Mouse (Mus musculus): ENCODE measurements around the gene Mapre3. TPM values are rescaled to one million over a fixed set of nuclear protein-coding genes. Genes with fewer than 3 reads are reported as not detected.

Gene Mapre3
- total RNA-seq (2023) = 1 to 10 TPM; 8.9 to 9.4 TPM

DNA sequence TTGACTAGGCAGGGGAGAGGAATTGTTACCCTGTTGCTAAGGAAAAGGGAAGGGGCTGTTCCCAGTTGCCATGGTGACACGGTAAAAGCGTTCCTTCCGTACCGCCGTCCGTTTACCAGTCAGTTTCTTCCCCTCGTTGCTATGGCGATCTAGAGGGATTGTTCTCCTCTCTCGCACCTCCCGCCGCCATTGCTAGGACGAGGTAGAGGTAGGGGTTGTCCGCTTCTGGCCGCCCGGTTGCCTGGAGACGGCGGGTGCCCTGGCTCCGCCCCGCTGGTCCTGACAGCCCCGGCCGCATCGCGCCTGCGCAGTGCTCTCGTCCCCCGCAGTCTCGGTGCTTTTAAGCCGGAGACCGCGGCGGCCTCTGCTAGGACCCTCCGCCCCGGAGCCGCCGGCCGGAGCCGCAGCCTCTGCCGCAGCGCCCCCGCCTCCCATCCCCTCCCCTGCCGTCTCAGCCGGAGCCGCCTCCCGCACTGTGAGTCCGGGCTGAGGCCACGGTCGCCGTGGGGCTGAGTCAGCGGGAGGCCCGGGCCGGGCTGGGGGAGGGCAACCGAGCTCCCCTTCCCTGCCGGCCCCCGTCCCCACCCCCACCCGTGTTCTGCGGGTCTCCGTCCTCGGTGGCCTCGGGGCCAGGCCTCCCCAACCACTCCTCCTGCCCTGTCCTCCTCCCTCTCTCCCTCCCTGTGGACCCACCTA lies at the start of gene Mapre3:
Mapre3 (plus strand) TSS at position 218 of the 696 bp plus-strand sequence.

GRCm38 (mm10) chr5:30867712-30868111 lies 53.3 kb downstream of the Mapre3 start, which contains the start of gene Tmem214:
TSS of gene Tmem214 (plus strand) at chr5:30868012.

GRCm38 (mm10) chr5:30888337-30889087 lies 74.1 kb downstream of the Mapre3 start, which contains the start of gene Agbl5:
TSS of gene Agbl5 (plus strand) at chr5:30888694.

DNA sequence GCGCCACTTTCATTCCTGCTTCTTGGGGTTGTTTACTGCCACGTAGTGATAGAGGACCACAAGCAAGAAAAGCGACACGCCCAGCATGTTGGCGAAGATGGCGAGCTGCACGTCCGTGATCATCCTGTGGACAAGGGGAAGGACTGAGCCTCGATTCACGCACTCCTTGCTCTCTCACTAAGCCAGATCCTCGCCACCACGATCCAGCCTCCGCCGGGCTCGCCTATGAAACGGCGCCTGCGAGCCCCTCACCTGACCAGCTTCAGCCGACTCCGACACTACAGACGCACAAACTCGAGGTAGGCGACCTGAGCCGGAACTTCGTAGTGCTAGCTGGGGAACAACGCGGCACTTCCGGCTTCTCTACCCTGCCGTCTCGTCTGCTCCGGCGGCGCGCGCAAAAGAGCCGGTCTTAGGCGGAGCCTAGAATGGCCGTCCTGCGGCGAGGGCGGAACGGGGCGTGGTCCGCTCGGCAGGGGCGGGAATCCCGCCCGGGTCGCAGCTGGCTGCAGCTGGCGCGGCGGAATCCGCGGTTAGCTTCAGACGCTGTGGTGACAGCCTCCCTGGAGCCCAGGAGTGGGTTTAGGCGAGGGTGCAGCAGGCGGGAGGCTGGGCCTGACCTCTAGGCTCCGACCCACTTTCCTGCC lies 93.1 kb downstream of the Mapre3 start, which contains the start of gene Ost4:
Ost4 (minus strand) TSS at position 376 of the 647 bp plus-strand sequence.

DNA sequence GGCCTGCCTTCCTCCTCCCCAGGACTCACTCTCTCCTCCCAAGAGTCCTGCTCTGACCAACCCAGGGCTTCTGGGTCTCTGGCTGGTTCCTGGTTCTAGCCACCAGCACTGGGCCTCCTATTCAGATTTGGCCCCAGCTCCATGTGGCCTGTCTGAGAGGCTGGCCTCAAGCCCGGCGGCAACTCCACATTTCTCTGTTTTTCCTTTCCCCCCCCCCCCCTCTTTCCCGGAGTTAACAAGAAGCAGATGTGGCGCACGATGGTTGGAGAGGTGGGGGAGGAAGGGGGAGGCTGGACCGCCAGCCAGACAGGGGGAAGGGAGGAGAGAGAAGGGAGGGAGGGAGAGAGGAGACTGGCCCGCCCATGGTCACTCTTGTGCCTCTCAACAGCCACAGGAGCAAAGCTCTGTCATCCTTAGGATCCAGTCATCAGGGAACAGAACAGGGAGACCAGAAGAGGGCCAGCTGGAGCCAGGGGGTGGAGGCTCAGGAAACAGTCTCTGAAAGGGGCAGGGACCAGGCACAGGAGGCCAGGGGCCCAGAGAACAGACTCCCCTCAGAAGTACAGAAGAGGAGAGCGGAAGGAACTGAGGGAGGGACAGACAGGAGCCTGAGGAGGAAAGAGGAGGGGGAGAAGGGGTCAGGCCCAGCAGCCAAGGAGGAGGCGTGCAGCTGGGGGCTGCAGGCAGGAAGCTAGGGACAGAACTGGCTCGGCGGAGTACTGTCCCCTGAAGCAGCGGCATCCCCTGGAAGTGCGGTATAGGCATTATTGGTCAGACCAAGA lies 98.8 kb downstream of the Mapre3 start, which contains the start of gene Emilin1:
Emilin1 (plus strand) TSS at position 343 of the 782 bp plus-strand sequence.

Other genes starting within 250 kb of the Mapre3 start
- gene Kcnk3, start 226.5 kb upstream of the Mapre3 start, total RNA-seq (2023) = under 1 TPM; 0.31 to 0.61 TPM
- gene Slc35f6, start 166.7 kb upstream of the Mapre3 start, total RNA-seq (2023) = 100 to 1,000 TPM in 1 of 2 experiments, 10 to 100 TPM in 1; 86.5 to 112 TPM
- gene Cenpa, start 147.9 kb upstream of the Mapre3 start, total RNA-seq (2023) = 100 to 1,000 TPM in 1 of 2 experiments, 10 to 100 TPM in 1; 65.4 to 100 TPM
- not detected for gene Dpysl5, start 103.1 kb upstream of the Mapre3 start, total RNA-seq (2023)
- gene Tmem214, start 53.4 kb downstream of the Mapre3 start, total RNA-seq (2023) = 10 to 100 TPM; 41.0 to 42.9 TPM
- 1 to 10 TPM; 4.6 to 5.7 TPM for gene Agbl5, start 74.1 kb downstream of the Mapre3 start, total RNA-seq (2023)
- gene Ost4, start 93.1 kb downstream of the Mapre3 start, total RNA-seq (2023) = 100 to 1,000 TPM; 172 to 184 TPM
- gene Emilin1, start 98.8 kb downstream of the Mapre3 start, total RNA-seq (2023) = 10 to 100 TPM; 35.0 to 39.5 TPM
- 10 to 100 TPM; 43.8 to 50.5 TPM for gene Khk, start 106.8 kb downstream of the Mapre3 start, total RNA-seq (2023)
- under 1 TPM in 1 of 2 experiments, not detected in 1; 0.82 TPM for gene Cgref1, start 130.9 kb downstream of the Mapre3 start, total RNA-seq (2023)
- gene Preb, start 145.7 kb downstream of the Mapre3 start, total RNA-seq (2023) = 100 to 1,000 TPM; 233 to 245 TPM
- gene Tcf23, start 154.0 kb downstream of the Mapre3 start, total RNA-seq (2023) = not detected
- gene Atraid, start 233.7 kb downstream of the Mapre3 start, total RNA-seq (2023) = 10 to 100 TPM; 35.0 to 42.6 TPM
- gene Slc5a6, start 234.3 kb downstream of the Mapre3 start, total RNA-seq (2023) = 1 to 10 TPM; 5.9 to 7.9 TPM
- gene Cad, start 240.1 kb downstream of the Mapre3 start, total RNA-seq (2023) = 10 to 100 TPM; 17.6 to 20.7 TPM

Data from monocyte, adult 59 days (primary cell).